Mouse (Mus musculus): ENCODE results near the gene Arhgap23. TPM values are rescaled to one million over a fixed set of nuclear protein-coding genes. Genes with fewer than 3 reads are reported as not detected.

Arhgap23 gene
- polyA plus RNA-seq, 1 experiment from 2014 or later = 5.4 TPM

- 72% methylated on average over 13 of the region's 13 CpGs for WGBS
- Histone ChIP-seq H3K27ac (ENCODE audit: low read depth, low read length) (no peak overlapping the region), H3K4me2 (ENCODE audit: low read length) (no peak overlapping the region), H3K36me3 (ENCODE audit: control insufficient read depth, insufficient read depth, low read length) (no peaks in the 10 kb centered on the region), H3K9me3 (replicated peaks; ENCODE audit: control insufficient read depth, low read length) (no peaks in the 10 kb centered on the region), H3K27me3 (replicated peaks; ENCODE audit: control insufficient read depth, insufficient read depth, low read length) (peaks cover 19% of the 10 kb centered on the region), H3K4me1 (ENCODE audit: control insufficient read depth, insufficient read depth, low read length) (peaks cover 4% of the 10 kb centered on the region), H3K9ac (ENCODE audit: low read length) (no peak overlapping the region), H3K4me3 (ENCODE audit: low read depth, low read length) (no peak overlapping the region)
- no peak for DNase-seq (ENCODE audit: low spot score)
- no peak for ATAC-seq
These were observed 20.6 kb downstream of the Arhgap23 start for GRCm38 (mm10) chr11:97435808-97436491.

- DNase-seq (ENCODE audit: low spot score) = no peak
- Histone ChIP-seq H3K4me3 (ENCODE audit: low read depth, low read length) (no peak overlapping the region), H3K9me3 (replicated peaks; ENCODE audit: control insufficient read depth, low read length) (no peaks in the 10 kb centered on the region), H3K27ac (ENCODE audit: low read depth, low read length) (no peak overlapping the region), H3K27me3 (replicated peaks; ENCODE audit: control insufficient read depth, insufficient read depth, low read length) (peaks cover 19% of the 10 kb centered on the region), H3K4me1 (ENCODE audit: control insufficient read depth, insufficient read depth, low read length) (peaks cover 11% of the 10 kb centered on the region), H3K36me3 (ENCODE audit: control insufficient read depth, insufficient read depth, low read length) (no peaks in the 10 kb centered on the region), H3K9ac (ENCODE audit: low read length) (no peak overlapping the region), H3K4me2 (ENCODE audit: low read length) (no peak overlapping the region)
- no peak for ATAC-seq
- WGBS = 12% methylated on average over 5 of the region's 5 CpGs
These were observed 22.4 kb downstream of the Arhgap23 start for GRCm38 (mm10) chr11:97437745-97438144.

- peaks cover 11% of the 10 kb centered on the region for H3K4me1 ChIP-seq (ENCODE audit: control insufficient read depth, insufficient read depth, low read length)
- peaks cover 19% of the 10 kb centered on the region for H3K27me3 ChIP-seq (replicated peaks; ENCODE audit: control insufficient read depth, insufficient read depth, low read length)
- H3K27ac ChIP-seq (ENCODE audit: low read depth, low read length) = no peak overlapping the region
- no peak overlapping the region for H3K4me3 ChIP-seq (ENCODE audit: low read depth, low read length)
- WGBS = 56% methylated on average over 8 of the region's 9 CpGs
- H3K9me3 ChIP-seq (replicated peaks; ENCODE audit: control insufficient read depth, low read length) = no peaks in the 10 kb centered on the region
- ATAC-seq (no peak), DNase-seq (ENCODE audit: low spot score) (no peak)
- H3K9ac ChIP-seq (ENCODE audit: low read length) = no peak overlapping the region
- no peaks in the 10 kb centered on the region for H3K36me3 ChIP-seq (ENCODE audit: control insufficient read depth, insufficient read depth, low read length)
- H3K4me2 ChIP-seq (ENCODE audit: low read length) = no peak overlapping the region
These were observed 23.5 kb downstream of the Arhgap23 start for GRCm38 (mm10) chr11:97438868-97439267.

GRCm38 (mm10) chr11:97439935-97440334 lies 24.6 kb downstream of the Arhgap23 start:
- Histone ChIP-seq H3K27ac (ENCODE audit: low read depth, low read length) (no peak overlapping the region), H3K4me1 (ENCODE audit: control insufficient read depth, insufficient read depth, low read length) (peaks cover 11% of the 10 kb centered on the region), H3K9ac (ENCODE audit: low read length) (peak overlapping the region; percentile 47), H3K36me3 (ENCODE audit: control insufficient read depth, insufficient read depth, low read length) (no peaks in the 10 kb centered on the region), H3K4me2 (ENCODE audit: low read length) (peak overlapping the region; percentile 44), H3K4me3 (ENCODE audit: low read depth, low read length) (peak overlapping the region; percentile 29), H3K27me3 (replicated peaks; ENCODE audit: control insufficient read depth, insufficient read depth, low read length) (peaks cover 19% of the 10 kb centered on the region), H3K9me3 (replicated peaks; ENCODE audit: control insufficient read depth, low read length) (no peaks in the 10 kb centered on the region)
- ATAC-seq = 0 out of 2 replicates have a peak, but pooled peaks have one; percentile 19
- 3% methylated on average over 37 of the region's 37 CpGs for WGBS
- no peak for DNase-seq (ENCODE audit: low spot score)

GRCm38 (mm10) chr11:97440441-97440881 lies 25.1 kb downstream of the Arhgap23 start:
- Histone ChIP-seq H3K27me3 (replicated peaks; ENCODE audit: control insufficient read depth, insufficient read depth, low read length) (peaks cover 19% of the 10 kb centered on the region), H3K4me3 (ENCODE audit: low read depth, low read length) (peak overlapping the region; percentile 29), H3K9me3 (replicated peaks; ENCODE audit: control insufficient read depth, low read length) (no peaks in the 10 kb centered on the region), H3K9ac (ENCODE audit: low read length) (peak overlapping the region; percentile 47), H3K27ac (ENCODE audit: low read depth, low read length) (no peak overlapping the region), H3K4me2 (ENCODE audit: low read length) (peak overlapping the region; percentile 44), H3K36me3 (ENCODE audit: control insufficient read depth, insufficient read depth, low read length) (no peaks in the 10 kb centered on the region), H3K4me1 (ENCODE audit: control insufficient read depth, insufficient read depth, low read length) (peaks cover 11% of the 10 kb centered on the region)
- WGBS = 6% methylated on average over 34 of the region's 34 CpGs
- DNase-seq (ENCODE audit: low spot score) (no peak), ATAC-seq (no peak)

- DNase-seq (ENCODE audit: low spot score) = peak; percentile 62
- ATAC-seq = 0 out of 2 replicates have a peak, but pooled peaks have one; percentile 29
- H3K4me1 ChIP-seq (ENCODE audit: control insufficient read depth, insufficient read depth, low read length) = peaks cover 11% of the 10 kb centered on the region
- no peaks in the 10 kb centered on the region for H3K9me3 ChIP-seq (replicated peaks; ENCODE audit: control insufficient read depth, low read length)
- H3K4me2 ChIP-seq (ENCODE audit: low read length) = no peak overlapping the region
- no peak overlapping the region for H3K27ac ChIP-seq (ENCODE audit: low read depth, low read length)
- peaks cover 19% of the 10 kb centered on the region for H3K27me3 ChIP-seq (replicated peaks; ENCODE audit: control insufficient read depth, insufficient read depth, low read length)
- no peaks in the 10 kb centered on the region for H3K36me3 ChIP-seq (ENCODE audit: control insufficient read depth, insufficient read depth, low read length)
- 35% methylated on average over 15 of the region's 15 CpGs for WGBS
- H3K9ac ChIP-seq (ENCODE audit: low read length) = no peak overlapping the region
- no peak overlapping the region for H3K4me3 ChIP-seq (ENCODE audit: low read depth, low read length)
These were observed 25.8 kb downstream of the Arhgap23 start for GRCm38 (mm10) chr11:97441036-97441657.

- Histone ChIP-seq H3K27ac (ENCODE audit: low read depth, low read length) (no peak overlapping the region), H3K27me3 (replicated peaks; ENCODE audit: control insufficient read depth, insufficient read depth, low read length) (peaks cover 19% of the 10 kb centered on the region), H3K36me3 (ENCODE audit: control insufficient read depth, insufficient read depth, low read length) (no peaks in the 10 kb centered on the region), H3K4me3 (ENCODE audit: low read depth, low read length) (no peak overlapping the region), H3K4me1 (ENCODE audit: control insufficient read depth, insufficient read depth, low read length) (peaks cover 11% of the 10 kb centered on the region), H3K4me2 (ENCODE audit: low read length) (no peak overlapping the region), H3K9ac (ENCODE audit: low read length) (no peak overlapping the region), H3K9me3 (replicated peaks; ENCODE audit: control insufficient read depth, low read length) (no peaks in the 10 kb centered on the region)
- 4% methylated on average over 3 of the region's 3 CpGs for WGBS
- ATAC-seq (no peak), DNase-seq (ENCODE audit: low spot score) (no peak)
These were observed 26.4 kb downstream of the Arhgap23 start for GRCm38 (mm10) chr11:97441658-97442125.

GRCm38 (mm10) chr11:97442891-97443675 lies 27.8 kb downstream of the Arhgap23 start:
- ATAC-seq (no peak), DNase-seq (ENCODE audit: low spot score) (no peak)
- Histone ChIP-seq H3K9me3 (replicated peaks; ENCODE audit: control insufficient read depth, low read length) (no peaks in the 10 kb centered on the region), H3K4me1 (ENCODE audit: control insufficient read depth, insufficient read depth, low read length) (peaks cover 11% of the 10 kb centered on the region), H3K27ac (ENCODE audit: low read depth, low read length) (no peak overlapping the region), H3K4me3 (ENCODE audit: low read depth, low read length) (no peak overlapping the region), H3K36me3 (ENCODE audit: control insufficient read depth, insufficient read depth, low read length) (no peaks in the 10 kb centered on the region), H3K4me2 (ENCODE audit: low read length) (no peak overlapping the region), H3K27me3 (replicated peaks; ENCODE audit: control insufficient read depth, insufficient read depth, low read length) (peaks cover 19% of the 10 kb centered on the region), H3K9ac (ENCODE audit: low read length) (no peak overlapping the region)
- 83% methylated on average over 11 of the region's 11 CpGs for WGBS
